Mouse (Mus musculus) brain, embryonic 18.5 days (tissue): ENCODE measurements around the gene Mettl13.

ENCODE experiments used
- DNase-seq: peaks from one replicate; pipeline ENCODE4 v3.0.0-alpha.2; 2012; ENCODE audit warnings: low read depth, low spot score

The Mettl13 gene

DNA sequence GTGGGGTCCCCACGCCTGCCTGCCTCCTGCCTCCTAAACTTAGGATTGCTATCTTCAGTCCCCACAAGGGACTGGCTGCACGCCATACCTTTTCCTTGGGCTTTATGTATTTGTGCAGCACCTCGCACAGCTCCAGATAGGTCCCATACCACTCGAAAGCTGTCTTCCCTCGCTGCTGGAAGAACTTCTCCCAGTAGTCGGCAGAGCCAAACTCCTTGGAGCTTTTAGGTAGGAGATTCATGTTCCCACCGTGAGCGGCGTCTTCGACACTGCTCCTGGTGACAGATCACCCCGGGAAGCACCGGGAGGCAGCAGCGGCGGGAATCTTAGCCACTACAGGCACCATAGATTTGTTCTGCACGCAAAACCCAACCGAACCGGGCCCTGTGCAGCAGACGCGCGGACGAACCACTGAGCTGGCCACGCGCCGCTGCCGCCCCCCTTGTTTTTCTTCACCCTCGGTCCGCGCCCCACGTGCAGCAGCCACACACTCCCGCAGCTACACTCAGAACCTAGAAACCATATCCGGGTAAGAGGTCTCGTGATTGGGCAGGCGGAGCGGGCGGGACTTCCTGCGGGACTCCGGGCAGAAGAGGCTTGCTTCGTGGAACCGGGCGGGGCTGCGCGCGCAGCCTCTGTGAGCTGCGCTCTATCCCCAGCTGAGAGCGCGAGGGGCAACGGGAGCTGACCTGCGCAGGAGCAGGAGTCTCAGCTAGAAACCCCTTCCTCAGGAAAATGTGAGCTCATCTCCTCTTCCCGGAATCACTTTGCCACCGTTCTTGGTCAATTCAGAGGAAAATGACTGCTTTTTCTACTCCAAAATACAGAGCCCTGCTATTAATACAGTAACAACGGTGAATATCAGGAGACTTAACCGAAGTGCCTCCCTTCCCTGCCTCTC, at the start of gene Mettl13:
TSS of gene Mettl13 (minus strand) at position 536 of the 901 bp plus-strand sequence.
- DNase-seq: peak; percentile 88

DNA sequence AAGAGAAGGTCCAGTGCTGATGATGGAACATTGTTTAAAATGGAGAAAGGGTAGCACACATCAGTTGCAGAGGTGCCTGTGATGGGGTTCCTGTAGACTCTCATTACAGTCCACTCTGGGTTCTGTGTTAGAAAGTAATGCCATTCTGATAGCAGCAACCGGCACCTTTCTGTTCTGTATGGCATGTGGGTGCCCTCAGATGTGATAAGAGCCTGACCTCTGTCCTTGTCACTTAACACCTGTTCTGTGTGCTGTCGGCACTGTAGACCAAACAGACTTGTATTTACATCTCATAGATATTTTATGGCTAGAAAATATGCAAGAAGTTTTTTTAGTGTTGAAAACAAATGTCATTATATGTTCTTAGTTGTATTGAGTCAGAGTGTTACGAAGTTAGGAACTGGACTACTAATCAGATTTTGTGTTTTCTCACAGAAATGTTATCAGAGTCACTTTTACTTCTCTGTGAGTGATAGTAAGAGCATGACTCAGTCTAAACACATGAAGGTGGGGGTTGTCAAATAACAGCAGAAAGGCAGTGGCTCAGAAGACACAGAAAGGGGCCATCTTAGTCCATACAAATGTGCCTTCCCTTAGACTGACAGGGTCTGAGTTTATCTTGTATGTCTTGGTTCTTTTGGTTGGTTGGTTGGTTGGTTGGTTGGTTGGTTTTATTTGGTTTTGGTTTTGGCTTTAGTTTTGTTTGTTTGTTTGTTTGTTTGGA, 49.2 kb upstream of the Mettl13 start:
- no peak for DNase-seq

DNA sequence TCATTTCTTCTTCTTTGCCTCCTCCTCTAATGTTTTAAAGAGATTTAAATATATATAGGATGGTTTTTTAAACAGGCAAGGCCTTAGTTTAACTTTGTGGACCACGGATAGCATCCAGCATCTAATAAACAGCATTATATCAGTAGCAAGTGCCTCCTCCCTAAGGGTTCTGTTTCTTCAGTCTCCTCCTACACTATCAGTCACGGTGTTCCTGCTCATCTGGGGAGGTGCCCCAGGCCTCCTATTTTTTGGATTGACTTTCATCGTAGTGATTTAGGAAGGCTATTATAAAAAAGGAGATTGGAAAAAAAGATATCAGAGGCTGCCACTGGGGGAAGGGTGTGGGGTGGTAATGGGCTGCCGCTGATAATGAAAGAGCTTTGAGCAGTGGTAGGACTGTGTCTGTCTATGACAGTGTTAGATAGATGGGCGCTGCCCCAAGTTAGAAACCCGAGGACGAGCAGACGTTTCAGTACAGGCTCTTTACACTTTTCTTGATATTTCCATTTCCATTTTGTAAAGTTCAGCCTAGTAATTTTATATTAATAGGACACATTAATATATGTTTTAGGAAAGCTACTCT, 42.2 kb upstream of the Mettl13 start:
- DNase-seq: no peak

DNA sequence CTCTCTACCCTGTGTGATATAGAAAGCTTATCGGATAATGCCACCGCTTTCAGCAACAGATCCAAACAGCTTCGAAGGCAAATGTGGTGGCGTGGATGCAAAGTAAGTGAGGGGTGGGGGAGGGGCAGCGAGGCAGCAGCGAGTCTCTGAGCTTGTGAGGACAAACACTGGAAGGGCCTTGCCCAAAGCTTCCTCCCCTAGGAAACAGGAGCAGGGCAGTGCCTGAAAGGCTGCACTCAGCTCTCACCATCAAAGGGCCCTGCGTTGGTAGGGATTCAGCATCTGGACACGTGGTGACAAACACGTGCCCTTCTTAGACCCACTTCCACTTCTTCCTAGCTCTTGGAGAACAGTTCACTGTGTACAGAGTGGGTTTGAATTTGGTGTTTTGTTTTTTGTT, 41.1 kb upstream of the Mettl13 start:
- DNase-seq: no peak

DNA sequence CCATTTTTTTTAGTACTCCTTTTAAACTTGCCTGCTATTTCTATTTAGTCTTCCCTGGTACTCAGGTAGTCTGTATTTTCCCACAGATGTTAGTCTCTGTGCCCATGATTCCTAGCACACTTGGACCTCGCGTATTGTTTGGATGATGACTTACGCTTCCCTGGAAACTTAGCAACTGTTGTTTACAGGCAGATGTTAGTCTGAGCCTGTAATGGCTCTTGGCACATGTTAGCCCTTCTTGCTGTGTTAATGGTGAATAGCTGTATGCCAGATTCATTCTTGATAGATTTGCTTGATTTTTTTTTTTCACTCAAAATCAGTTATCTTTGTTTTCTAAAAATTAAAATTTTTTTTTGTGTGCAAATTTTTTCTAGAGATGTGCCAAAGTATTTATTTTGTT, 40.3 kb upstream of the Mettl13 start:
- DNase-seq: no peak

DNA sequence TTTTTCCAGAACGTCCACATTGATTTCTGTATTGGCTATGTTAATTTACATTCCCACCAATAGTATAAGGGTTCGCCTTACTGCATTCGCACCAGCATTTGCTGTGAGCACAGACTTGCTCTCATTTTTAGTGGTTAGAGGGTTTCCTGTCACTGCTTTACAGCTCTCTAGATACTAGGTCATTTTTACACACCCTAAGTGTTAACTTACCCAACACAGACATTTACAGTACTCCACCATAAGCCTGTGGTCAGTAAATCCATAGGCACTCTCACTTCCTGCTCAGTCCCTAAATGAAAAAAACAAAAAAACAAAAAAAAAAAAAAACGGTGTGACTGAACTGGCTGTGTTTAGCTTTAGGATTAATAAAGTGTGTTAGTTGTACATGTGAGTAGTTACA, 37.9 kb upstream of the Mettl13 start:
- DNase-seq: no peak

DNA sequence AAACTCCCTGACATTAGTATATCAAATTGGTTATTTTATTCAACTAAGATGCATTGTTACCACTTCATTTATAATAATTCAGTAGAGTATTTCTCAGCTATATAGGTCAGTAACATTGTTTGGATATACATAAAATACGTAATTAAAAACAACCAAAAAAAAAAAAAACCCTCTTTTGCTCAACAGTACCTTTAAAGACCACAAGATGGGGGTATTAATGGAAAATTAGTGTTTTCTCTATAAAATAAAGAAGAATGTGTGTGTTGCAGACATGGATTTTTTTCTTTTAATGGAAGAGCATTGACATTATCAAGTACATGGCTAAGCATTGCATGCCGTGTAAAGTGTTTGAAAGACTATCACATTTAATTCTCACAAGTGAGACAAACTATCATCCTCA, 34.5 kb upstream of the Mettl13 start:
- no peak for DNase-seq

DNA sequence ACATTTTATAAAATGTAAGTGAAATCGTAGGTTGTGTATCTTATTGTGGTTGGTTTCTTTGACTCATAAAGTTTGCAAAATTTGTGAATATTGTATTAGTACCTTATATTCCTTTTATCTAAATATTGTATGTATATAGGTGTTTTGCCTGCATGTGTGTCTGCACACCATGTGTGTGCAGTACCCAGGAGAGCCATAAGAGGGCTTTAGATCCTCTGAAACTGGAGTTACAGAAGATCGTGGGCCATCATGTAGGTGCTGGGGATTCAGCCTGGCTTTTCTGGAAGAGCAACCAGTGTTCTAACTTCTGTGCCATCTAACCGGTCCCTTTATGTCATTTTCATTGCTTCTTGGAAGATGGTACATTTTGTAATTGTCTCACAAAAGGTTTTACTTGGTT, 26.7 kb upstream of the Mettl13 start:
- DNase-seq: no peak

DNA sequence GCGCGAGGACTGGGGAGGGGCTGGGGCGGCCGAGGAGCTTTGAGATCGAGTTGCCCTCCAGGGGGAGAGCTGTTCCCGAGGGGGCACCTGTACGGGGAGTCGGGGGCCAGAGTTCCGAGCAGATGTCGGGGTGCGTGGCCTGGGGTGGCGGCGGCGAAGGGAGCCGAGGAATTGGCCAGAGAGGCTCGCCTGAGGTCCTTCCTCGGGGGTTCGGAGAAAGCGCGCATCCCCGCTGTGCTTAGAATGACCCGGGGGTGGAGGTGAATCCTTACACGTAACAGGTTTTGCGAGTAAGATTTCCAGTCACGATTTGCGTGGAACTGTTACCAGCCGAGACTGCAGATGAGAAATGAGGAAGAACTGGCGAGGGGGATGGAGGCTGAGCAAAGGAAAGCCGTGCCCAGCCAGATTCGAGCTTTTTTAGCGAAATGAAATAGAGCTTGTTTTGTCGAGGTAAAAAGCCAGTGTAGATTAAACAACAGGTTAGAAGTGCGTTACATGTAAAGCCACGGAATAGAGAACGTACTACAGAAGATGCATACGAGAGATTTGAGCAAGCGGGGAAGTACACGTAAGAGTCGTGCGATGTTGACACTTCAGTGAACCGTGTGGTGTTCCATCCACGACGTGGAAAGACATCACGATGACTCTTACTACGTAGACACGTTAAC, 22.7 kb upstream of the Mettl13 start:
- no peak for DNase-seq

DNA sequence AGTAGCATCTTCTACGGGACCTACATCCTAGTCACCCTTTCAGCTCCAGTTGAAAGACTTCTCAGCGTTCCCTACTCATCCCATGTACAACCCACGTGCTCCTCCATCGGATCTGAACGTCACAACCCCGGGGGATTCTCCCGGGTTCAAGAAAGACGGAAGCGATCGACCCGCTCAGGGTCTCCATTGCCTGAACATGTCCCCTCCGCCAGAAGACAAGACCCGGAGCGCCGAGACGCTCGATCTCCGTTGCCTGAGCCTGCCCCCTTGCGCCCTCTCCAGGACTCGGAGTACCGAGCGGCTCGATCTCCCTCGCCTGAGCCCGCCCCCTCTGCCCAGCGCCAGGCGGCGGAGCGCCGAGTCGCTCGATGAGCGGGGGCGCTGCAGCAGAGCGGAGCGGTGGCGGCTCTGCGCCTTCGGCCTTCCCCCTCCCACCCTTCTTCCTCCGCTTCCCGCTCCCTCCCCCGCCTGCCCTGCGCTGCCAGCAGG, 22.0 kb upstream of the Mettl13 start, which contains the start of gene Vamp4:
TSS of gene Vamp4 (plus strand) at position 256 of the 489 bp plus-strand sequence.
- DNase-seq: peak; percentile 89

DNA sequence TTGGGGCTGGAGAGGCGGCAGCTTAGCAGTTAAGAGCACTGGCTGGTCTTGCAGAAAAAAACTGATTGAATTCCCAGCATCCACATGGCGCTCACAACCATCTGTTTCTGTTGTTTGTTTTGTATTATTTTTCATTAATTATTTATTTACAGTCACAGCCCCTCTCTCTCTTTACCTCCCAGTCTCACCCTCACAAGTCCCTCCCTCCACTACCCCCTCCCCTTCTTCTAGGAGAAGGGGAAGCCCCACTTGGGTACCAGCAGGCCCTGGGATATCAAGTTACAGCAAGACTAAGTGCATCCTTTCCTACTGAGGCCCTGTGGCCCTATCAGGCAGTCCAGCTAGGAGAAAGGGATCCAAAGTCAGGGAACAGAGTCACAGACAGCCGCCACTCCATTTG, 19.0 kb upstream of the Mettl13 start:
- DNase-seq: no peak

DNA sequence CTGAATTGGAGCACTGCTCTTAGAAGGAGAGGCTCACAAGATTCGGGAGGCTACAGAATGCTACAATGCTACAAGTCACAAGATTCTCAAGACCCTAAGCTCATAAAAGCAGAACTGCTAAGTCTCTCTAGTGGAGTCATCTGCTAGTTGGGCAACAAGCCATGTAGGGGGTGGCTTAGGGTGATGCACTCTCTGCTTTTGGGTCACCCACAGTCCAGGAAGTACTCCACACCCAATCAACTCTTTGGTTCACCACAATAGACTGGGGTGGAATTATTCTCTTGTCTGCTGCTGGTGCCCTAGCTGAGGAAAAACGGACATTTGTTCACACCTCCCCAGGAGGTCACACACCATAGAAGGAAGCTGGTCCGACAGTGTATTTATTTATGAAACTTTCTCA, 16.6 kb upstream of the Mettl13 start:
- no peak for DNase-seq

DNA sequence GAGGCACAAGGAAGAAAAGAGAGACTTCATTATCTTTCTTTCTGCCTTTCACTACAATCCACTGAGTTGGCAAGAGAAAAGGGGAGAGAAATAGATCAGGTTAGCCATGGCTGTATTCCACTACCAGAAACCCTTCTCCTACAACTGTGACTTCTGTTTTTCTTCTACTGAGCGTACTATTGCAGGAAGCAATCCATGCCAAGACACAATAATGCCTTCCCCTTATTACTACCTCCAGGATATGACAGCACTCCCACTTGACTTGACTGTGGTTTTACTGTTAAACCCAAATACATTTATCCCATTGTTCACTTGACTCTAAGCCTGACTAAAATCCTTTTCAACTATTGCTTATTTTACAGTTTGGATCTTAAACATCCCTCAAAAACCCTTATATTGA, 14.9 kb upstream of the Mettl13 start:
- DNase-seq: no peak

DNA sequence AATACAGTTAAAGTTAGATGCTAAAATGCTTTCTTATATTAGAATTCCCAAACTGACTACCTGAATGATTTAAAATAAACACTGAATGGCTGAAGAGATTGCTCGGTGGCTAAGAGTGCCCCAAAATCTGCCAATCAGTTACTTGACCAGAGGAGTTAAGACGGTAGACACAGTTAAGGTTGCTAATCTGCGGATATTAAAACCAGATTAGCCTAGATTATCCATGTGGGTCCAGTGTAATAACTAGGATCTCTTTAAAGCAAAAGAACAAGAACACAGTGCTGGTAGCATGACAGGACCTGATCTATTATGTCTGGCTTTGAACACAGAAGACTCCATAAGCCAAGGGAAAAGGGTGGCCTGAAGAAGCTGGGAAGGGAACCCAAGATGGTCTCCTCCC, 5.8 kb upstream of the Mettl13 start:
- no peak for DNase-seq

DNA sequence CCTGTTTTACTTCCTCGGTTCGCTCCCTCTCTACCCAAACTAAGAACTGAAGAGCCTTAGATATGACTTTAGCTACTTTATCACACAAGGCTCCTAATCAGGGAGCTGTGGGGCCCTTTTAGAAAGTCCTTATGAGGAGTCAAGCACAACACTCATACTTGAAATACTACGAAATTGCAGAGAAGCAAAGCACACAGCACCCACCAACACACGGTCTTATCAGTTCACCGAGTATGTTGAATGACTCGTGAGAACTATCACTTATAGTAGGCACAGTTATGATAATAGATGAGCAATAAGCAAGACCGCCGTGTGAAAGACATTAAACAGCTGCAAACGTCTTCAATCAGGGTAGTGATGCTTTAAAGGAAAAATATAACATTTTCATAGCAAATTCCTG, 4.6 kb upstream of the Mettl13 start:
- DNase-seq: no peak

DNA sequence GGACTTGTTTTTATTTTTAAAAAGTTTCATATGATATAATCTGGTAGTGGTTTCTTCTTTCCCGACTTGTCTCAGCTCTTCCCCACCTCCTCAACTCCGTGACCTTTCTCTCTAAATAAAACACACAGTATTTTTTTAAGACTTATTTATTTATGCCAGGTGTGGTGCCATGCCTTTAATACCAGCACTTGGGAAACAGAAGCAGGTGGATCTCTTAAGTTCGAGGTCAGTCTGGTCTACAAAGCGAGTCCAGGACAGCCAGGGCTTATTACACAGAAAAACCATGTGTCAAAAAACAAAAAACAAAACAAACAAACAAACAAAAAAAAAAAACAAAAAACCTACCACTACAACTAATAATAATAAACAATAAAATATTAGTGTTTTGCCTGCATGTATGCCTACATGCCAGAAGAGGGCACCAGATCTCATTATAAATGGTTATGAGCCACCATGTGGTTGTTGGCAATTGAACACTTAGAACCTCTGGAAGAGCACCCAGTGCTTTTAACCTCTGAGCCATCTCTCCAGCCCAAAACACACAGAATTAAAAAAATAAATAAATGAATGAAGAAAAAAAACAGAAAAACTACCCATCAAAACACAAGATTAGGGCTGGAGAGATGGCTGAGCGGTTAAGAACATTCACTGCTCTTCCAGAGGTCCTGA, 1.4 kb upstream of the Mettl13 start:
- no peak for DNase-seq

DNA sequence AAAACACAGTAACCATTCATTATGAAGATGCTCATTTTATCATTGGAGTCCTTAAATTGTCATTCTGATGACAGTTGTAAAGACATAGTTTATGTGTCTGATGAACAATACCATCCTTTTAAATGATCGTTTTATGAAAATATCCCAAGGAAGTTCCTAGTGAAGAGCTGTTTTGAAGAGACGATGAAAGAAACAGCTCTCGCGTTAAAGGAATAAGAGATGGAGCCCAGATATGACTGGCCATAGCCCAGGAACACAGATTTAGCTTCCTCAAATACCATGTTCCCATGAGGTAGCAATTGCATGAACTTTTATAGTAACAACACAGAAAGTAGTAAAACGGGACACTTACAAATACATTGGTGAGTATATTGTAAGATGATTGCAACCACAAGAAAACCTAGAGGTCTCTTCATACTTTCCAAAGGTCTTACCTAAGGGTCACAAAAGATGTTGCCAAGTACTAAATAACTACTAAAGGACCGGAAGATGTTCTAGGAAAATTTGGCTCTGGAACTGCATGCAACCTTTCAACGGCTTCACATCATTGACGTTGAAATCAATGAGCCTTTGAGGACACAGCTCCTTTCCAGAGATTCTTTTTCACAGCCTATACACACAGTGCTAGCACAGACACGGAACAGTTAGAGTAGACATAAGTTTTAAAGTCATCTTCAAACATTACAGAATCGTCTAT, 714 bp upstream of the Mettl13 start:
- no peak for DNase-seq

DNA sequence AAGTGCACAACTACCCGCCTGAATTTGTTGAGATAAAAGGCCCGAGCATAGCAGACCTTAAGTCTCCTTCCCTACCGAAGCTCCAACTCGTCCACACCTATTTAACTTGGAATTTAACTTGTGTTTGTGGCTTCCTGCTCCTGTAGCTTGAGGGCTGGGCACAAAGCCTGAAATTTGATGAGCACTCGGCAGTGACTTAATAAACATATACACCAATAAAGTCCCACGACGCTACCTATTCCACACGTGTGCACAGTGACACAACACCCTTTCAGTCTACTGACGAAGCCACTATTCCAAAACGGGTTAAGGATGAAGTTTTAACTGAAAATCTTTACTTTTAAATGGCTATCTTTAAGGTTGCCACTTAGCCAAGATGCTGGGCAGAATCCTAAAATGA, 744 bp downstream of the Mettl13 start:
- no peak for DNase-seq

DNA sequence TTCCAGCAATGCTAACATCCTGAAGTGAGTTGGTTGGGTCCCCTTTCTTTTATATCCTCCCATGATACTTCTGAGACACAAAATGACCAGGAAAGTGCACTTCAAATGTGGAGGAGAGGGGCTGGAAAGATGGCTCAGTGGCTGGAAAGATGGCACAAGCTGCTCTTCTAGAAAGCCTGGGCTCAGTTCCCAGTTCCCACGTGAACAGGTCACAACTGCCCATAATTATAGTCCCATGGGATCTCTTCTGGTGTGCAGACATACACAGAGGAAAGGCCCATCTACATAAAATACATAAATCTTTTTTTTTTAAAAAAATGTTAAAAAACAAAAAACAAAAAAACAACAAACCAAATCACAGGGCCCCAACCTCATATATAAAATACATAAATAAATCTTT, 5.1 kb downstream of the Mettl13 start:
- no peak for DNase-seq

DNA sequence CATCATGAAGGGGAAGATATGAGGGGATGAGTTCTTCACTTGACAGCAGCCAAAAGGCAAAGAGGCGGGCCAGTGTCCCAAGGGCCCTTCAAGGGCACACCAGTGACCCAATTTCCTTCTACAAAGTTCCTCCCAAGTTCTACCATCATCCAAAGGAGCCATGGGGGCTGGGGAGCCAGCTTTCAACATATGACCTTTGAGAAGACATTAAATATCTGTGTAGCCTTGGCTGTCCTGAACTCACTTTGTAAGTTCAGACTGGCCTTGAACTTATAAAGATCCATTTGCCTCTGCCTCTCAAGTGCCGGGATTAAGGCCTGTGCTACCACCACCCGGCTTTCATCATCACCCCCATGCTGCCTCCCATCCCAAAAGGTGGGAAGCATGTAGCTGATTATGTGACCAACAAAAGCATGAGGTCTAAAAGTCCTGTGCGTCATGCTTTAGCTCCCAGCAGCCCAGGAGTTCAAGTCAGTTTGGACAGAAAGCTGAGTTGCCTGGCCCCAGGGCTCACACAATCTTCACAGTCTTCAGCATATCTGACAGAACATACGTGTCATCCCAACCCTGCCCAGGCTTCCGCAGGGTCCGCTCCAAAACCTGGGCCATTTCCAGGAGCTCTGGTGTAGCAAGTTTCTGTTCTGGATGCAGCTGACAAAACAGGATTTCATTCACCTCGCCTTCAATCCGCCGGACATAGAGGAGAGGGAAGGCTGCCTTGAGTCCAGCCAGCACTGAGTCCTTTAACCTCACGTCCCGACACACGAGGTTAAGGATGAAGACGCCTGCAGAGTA, 14.4 kb downstream of the Mettl13 start:
- no peak for DNase-seq
